Mouse (Mus musculus): ENCODE measurements at regions not wholly inside any gene's neighbourhood (a gene's known extent, or its start where the extent isn't known, plus 50 kb on each side); places are given as distances from the start of the nearest gene placed in this dataset.

GRCm38 (mm10) chr2:57672007-57672643, 325.6 kb upstream of the Galnt5 start:
- Histone ChIP-seq H3K36me3 (ENCODE audit: control insufficient read depth, insufficient read depth, low read length) (no peaks in the 10 kb centered on the region), H3K27ac (replicated peaks in 1 of 2; ENCODE audit: control insufficient read depth in 1 of 2, insufficient read depth in 1 of 2, low read depth in 2 of 2, low read length in 2 of 2) (no peak overlapping the region), H3K9ac (ENCODE audit: low read length) (no peak overlapping the region), H3K9me3 (ENCODE audit: control insufficient read depth, low read length) (no peaks in the 10 kb centered on the region), H3K4me1 (ENCODE audit: control insufficient read depth in 2 of 2, insufficient read depth in 2 of 2, low read length in 2 of 2) (no peaks in the 10 kb centered on the region), H3K4me3 (ENCODE audit: control insufficient read depth in 1 of 2, insufficient read depth in 1 of 2, low read depth in 1 of 2, low read length in 2 of 2) (no peak overlapping the region), H3K27me3 (ENCODE audit: control insufficient read depth, insufficient read depth, low read length) (no peaks in the 10 kb centered on the region), H3K4me2 (ENCODE audit: low read length) (no peak overlapping the region)
- 79% methylated on average over 3 of the region's 3 CpGs for WGBS
- ATAC-seq (ENCODE audit: insufficient number of reproducible peaks, insufficient read depth, low FRiP score, low read depth): no peak

- no peak overlapping the region for H3K4me2 ChIP-seq (ENCODE audit: low read length)
- WGBS: 59% methylated on average over 3 of the region's 3 CpGs
- H3K9ac ChIP-seq (ENCODE audit: low read length): no peak overlapping the region
- no peaks in the 10 kb centered on the region for H3K9me3 ChIP-seq (ENCODE audit: control insufficient read depth, low read length)
- no peak for ATAC-seq (ENCODE audit: insufficient number of reproducible peaks, insufficient read depth, low FRiP score, low read depth)
- no peaks in the 10 kb centered on the region for H3K36me3 ChIP-seq (ENCODE audit: control insufficient read depth, insufficient read depth, low read length)
- H3K4me1 ChIP-seq (ENCODE audit: control insufficient read depth in 2 of 2, insufficient read depth in 2 of 2, low read length in 2 of 2): no peaks in the 10 kb centered on the region
- no peaks in the 10 kb centered on the region for H3K27me3 ChIP-seq (ENCODE audit: control insufficient read depth, insufficient read depth, low read length)
- H3K4me3 ChIP-seq (ENCODE audit: control insufficient read depth in 1 of 2, insufficient read depth in 1 of 2, low read depth in 1 of 2, low read length in 2 of 2): no peak overlapping the region
- no peak overlapping the region for H3K27ac ChIP-seq (replicated peaks in 1 of 2; ENCODE audit: control insufficient read depth in 1 of 2, insufficient read depth in 1 of 2, low read depth in 2 of 2, low read length in 2 of 2)
These were observed 307.8 kb upstream of the Galnt5 start for GRCm38 (mm10) chr2:57689877-57690276.

- WGBS: 46% methylated on average over 11 of the region's 11 CpGs
- Histone ChIP-seq H3K4me1 (ENCODE audit: control insufficient read depth in 2 of 2, insufficient read depth in 2 of 2, low read length in 2 of 2) (peaks cover 0 to 8% of the 10 kb centered on the region in 2 experiments; a peak in 1 of 4 replicates), H3K27ac (replicated peaks in 1 of 2; ENCODE audit: control insufficient read depth in 1 of 2, insufficient read depth in 1 of 2, low read depth in 2 of 2, low read length in 2 of 2) (no peak overlapping the region), H3K27me3 (ENCODE audit: control insufficient read depth, insufficient read depth, low read length) (no peaks in the 10 kb centered on the region), H3K4me3 (ENCODE audit: control insufficient read depth in 1 of 2, insufficient read depth in 1 of 2, low read depth in 1 of 2, low read length in 2 of 2) (peak overlapping the region in 1 of 2 experiments; percentile 12; a peak in 1 of 4 replicates), H3K9ac (ENCODE audit: low read length) (no peak overlapping the region), H3K4me2 (ENCODE audit: low read length) (peak overlapping the region; percentile 53), H3K9me3 (ENCODE audit: control insufficient read depth, low read length) (no peaks in the 10 kb centered on the region), H3K36me3 (ENCODE audit: control insufficient read depth, insufficient read depth, low read length) (no peaks in the 10 kb centered on the region)
- ATAC-seq (ENCODE audit: insufficient number of reproducible peaks, insufficient read depth, low FRiP score, low read depth): no peak
These were observed 300.5 kb upstream of the Galnt5 start for GRCm38 (mm10) chr2:57696992-57697772.

GRCm38 (mm10) chr2:57698659-57699061, 299.0 kb upstream of the Galnt5 start:
- no peak overlapping the region for H3K27ac ChIP-seq (replicated peaks in 1 of 2; ENCODE audit: control insufficient read depth in 1 of 2, insufficient read depth in 1 of 2, low read depth in 2 of 2, low read length in 2 of 2)
- peak overlapping the region; percentile 70 for H3K4me2 ChIP-seq (ENCODE audit: low read length)
- peak overlapping the region; percentile 42 to 47 for H3K4me3 ChIP-seq (ENCODE audit: control insufficient read depth in 1 of 2, insufficient read depth in 1 of 2, low read depth in 1 of 2, low read length in 2 of 2)
- WGBS: 8% methylated on average over 11 of the region's 11 CpGs
- H3K9me3 ChIP-seq (ENCODE audit: control insufficient read depth, low read length): no peaks in the 10 kb centered on the region
- H3K4me1 ChIP-seq (ENCODE audit: control insufficient read depth in 2 of 2, insufficient read depth in 2 of 2, low read length in 2 of 2): peaks cover 0 to 8% of the 10 kb centered on the region in 2 experiments; a peak in 1 of 4 replicates
- H3K27me3 ChIP-seq (ENCODE audit: control insufficient read depth, insufficient read depth, low read length): no peaks in the 10 kb centered on the region
- ATAC-seq (ENCODE audit: insufficient number of reproducible peaks, insufficient read depth, low FRiP score, low read depth): no peak; the same call in 1 of the 2 replicates
- peak overlapping the region; percentile 58; the same call in 1 of the 2 replicates for H3K9ac ChIP-seq (ENCODE audit: low read length)
- no peaks in the 10 kb centered on the region for H3K36me3 ChIP-seq (ENCODE audit: control insufficient read depth, insufficient read depth, low read length)

- no peaks in the 10 kb centered on the region for H3K36me3 ChIP-seq (ENCODE audit: control insufficient read depth, insufficient read depth, low read length)
- peaks cover 0 to 8% of the 10 kb centered on the region in 2 experiments; a peak in 1 of 4 replicates for H3K4me1 ChIP-seq (ENCODE audit: control insufficient read depth in 2 of 2, insufficient read depth in 2 of 2, low read length in 2 of 2)
- no peak overlapping the region for H3K9ac ChIP-seq (ENCODE audit: low read length)
- peak overlapping the region; percentile 70 for H3K4me2 ChIP-seq (ENCODE audit: low read length)
- no peak for ATAC-seq (ENCODE audit: insufficient number of reproducible peaks, insufficient read depth, low FRiP score, low read depth)
- 53% methylated on average over 4 of the region's 4 CpGs for WGBS
- no peaks in the 10 kb centered on the region for H3K27me3 ChIP-seq (ENCODE audit: control insufficient read depth, insufficient read depth, low read length)
- no peak overlapping the region for H3K27ac ChIP-seq (replicated peaks in 1 of 2; ENCODE audit: control insufficient read depth in 1 of 2, insufficient read depth in 1 of 2, low read depth in 2 of 2, low read length in 2 of 2)
- H3K4me3 ChIP-seq (ENCODE audit: control insufficient read depth in 1 of 2, insufficient read depth in 1 of 2, low read depth in 1 of 2, low read length in 2 of 2): no peak overlapping the region; a peak in 1 of 4 replicates
- H3K9me3 ChIP-seq (ENCODE audit: control insufficient read depth, low read length): no peaks in the 10 kb centered on the region
These were observed 298.5 kb upstream of the Galnt5 start for GRCm38 (mm10) chr2:57699226-57699625.

GRCm38 (mm10) chr2:57716754-57717510, 280.8 kb upstream of the Galnt5 start:
- WGBS: 47% methylated on average over 10 of the region's 10 CpGs

More at GRCm38 (mm10) chr2:57716754-57717510, 280.8 kb upstream of the Galnt5 start:
- Histone ChIP-seq H3K27ac (replicated peaks in 1 of 2; ENCODE audit: control insufficient read depth in 1 of 2, insufficient read depth in 1 of 2, low read depth in 2 of 2, low read length in 2 of 2) (no peak overlapping the region), H3K4me3 (ENCODE audit: control insufficient read depth in 1 of 2, insufficient read depth in 1 of 2, low read depth in 1 of 2, low read length in 2 of 2) (no peak overlapping the region), H3K27me3 (ENCODE audit: control insufficient read depth, insufficient read depth, low read length) (no peaks in the 10 kb centered on the region), H3K36me3 (ENCODE audit: control insufficient read depth, insufficient read depth, low read length) (no peaks in the 10 kb centered on the region), H3K9me3 (ENCODE audit: control insufficient read depth, low read length) (no peaks in the 10 kb centered on the region), H3K4me1 (ENCODE audit: control insufficient read depth in 2 of 2, insufficient read depth in 2 of 2, low read length in 2 of 2) (no peaks in the 10 kb centered on the region), H3K4me2 (ENCODE audit: low read length) (no peak overlapping the region), H3K9ac (ENCODE audit: low read length) (no peak overlapping the region)
- no peak for ATAC-seq (ENCODE audit: insufficient number of reproducible peaks, insufficient read depth, low FRiP score, low read depth)

All from heart, embryonic 14.5 days (tissue).